Mouse (Mus musculus) thymus, postnatal 14 days (tissue): ENCODE measurements around the gene Mdfic.
A peak's percentile ranks its signal among the peaks of the same experiment; 100 is the strongest.
"Not testable (repeated sequence)": the region's sequence is repeated elsewhere in the genome, so short reads cannot be mapped to it uniquely, and the experiment has no call there.

Experiments used
- DNase-seq: peaks from one replicate; pipeline ENCODE4 v3.0.0; 2021

Mdfic gene

DNA sequence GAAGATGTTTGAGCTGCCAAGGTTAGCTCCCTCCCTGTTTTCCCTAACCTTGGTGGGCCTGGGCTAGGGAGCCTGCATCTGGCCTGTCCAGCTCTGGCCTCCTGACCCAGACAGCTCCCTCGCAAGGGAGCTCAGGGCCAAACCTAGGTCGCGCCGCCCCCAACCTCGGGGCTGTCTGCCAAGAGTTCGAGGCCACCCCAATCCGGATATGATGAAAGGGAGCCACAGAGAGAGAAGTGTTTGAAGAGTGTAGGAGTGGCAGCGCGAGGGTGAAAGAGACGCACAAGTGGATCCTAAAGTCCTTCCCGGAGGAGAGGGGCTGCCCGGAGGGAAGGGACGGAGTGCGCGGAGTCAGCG lies at the start of gene Mdfic:
Gene Mdfic (plus strand): TSS at position 201 of the 357 bp plus-strand sequence.
- DNase-seq: peak; percentile 54

DNA sequence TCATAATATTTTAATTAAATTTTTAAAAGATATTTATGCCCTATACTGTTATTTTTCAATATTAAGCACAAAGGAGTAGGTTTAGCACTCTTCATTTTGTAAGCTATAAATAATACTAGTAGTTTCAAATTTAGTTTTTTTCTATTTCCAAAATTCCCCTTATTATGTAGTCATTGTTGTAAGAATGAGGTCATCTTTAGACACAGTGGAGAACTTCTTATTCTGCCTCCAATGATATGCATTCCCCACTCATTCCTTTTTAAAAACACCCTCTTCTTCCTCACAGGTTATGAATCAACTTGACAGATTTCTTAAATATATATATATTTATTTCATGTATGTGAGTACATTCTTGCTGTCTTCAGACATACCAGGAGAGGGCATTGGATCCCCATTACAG lies 49.1 kb upstream of the Mdfic start:
- DNase-seq: no peak

DNA sequence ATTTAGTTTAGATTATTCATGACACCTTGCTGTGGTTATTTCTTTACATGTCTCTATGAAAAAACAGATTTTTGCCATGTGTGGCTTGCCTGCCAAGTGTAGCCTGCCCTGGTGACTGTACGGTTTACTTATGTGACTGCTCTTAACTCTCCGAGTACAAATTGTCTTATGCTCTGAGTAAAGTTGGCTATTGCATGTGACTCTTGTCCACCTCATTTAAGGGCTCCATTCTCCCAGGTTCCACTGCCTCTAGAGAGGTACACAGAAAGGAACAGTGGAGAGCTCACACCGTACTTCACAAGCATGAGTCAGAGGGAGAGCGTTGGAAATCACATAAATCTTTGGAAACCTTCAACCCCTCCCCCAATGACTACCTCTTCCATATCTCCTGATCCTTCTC lies 10.4 kb upstream of the Mdfic start:
- DNase-seq: no peak

DNA sequence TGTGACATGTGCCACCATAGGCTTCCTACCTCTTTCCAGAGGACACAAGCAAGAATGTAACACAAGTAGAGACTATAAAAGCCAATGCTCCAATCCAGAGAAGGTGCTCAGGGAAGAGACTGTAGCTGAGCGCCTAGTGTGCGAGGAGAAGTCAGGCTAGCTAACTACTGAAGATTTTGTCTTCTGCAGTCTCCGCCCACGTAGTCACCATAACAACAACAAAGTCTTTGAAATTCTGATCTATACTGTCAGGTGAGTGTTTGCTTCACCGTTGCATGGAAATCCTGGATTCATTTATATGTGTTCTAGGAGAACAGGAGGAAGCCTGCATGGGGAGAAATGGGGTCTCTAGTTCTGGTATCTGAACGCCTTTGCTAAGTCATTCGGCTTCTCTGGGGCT lies 9.8 kb upstream of the Mdfic start:
- no peak for DNase-seq

DNA sequence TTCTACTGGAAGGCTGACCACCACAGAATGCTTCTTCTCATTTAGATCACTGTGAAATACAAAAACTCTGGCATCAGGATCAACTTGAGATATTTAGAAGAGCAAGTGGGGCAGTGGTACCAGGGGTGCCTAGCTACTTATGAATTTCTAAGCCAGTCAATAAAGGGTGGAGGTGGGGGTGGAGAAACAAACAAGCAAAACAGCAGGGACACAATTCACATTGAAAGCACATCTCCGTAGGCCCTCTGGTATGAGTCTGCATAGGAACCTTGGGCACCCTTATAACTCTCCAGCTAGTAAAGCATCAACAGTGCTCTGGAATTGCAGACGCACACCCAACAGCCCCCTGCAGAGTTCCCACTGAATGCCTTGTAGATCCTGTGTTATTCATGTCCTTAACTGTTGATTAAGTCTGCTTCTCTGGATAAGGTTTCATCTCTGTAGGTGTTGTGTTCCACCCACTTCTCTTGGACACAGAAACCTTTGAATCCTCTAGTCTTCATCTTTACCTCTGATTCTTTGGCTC lies 7.5 kb upstream of the Mdfic start:
- no peak for DNase-seq

DNA sequence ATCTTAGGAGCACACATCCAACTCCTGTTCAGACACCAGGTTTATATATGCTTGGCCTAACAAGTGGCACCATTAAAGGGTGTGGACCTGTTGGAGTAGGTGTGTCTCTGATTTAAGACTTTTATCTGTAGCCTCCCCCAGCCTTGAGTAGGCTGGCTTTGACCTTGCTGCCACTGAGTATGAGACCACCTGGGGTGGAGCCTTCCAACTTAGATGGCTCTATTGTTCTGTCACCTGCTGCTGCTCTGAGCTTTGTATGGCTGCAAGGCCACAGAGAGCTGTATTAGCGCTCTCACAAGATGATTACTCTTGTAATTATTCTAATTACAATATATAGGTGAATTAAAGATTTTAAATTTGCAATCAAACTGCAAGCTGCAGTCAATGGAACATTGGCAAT lies 6.4 kb upstream of the Mdfic start:
- DNase-seq: not testable (repeated sequence)

DNA sequence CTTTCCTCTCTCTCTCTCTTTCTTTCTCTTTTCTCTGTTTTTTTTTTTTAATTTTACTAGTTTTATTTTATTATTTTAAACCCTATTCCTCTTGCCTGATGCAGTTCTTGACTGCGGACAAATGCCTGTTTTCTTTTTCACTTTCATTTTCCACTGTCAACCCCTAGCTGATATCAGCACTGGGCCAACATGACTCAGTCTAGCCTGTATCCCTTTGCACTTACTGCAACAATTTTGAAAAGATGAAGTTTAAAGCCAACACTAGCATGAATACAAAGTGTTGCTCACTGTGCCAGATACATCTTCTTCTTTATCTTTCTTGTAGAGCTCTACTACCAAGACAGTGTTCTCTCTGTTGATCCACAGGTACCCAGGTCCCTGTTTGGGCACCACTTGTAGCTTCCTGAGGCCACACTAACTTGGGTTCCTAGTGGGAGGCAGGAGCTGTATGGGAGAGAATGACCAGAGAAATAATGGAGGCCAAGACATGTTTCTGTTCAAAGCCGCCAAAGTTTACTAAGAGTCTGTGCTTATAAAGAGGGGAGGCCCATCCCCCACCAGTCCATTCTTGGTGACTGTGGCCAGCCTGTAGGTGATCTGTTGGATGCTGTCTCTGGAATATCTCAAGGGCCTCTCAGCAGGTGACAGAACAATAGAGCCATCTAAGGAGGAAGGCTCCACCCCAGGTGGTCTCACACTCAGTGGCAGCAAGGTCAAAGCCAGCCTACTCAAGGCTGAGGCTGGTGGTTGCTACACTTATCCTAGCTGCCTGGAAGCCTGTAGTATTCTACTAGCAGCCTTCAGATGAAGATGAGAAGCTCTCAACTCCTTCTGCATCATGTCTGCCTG lies 5.2 kb upstream of the Mdfic start:
- no peak for DNase-seq

DNA sequence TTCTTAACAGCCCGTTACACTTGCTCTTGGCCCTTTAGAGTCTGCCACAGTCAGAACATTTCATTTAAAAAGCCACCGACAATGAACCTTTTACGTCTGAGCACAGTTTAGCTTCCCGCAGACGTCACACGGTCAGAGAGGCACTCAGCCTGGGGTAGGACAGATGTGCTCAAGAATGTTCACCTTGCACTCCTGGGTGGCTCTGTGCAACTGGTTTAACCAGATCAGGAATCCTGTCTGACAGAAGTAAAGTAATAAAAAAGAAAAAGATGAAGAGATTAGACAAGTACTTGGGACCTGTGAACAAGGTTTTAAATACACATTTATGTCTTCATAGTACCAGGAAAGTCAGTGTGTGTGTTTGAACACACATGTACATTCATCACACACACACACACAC lies 542 bp upstream of the Mdfic start:
- DNase-seq: peak; percentile 30

DNA sequence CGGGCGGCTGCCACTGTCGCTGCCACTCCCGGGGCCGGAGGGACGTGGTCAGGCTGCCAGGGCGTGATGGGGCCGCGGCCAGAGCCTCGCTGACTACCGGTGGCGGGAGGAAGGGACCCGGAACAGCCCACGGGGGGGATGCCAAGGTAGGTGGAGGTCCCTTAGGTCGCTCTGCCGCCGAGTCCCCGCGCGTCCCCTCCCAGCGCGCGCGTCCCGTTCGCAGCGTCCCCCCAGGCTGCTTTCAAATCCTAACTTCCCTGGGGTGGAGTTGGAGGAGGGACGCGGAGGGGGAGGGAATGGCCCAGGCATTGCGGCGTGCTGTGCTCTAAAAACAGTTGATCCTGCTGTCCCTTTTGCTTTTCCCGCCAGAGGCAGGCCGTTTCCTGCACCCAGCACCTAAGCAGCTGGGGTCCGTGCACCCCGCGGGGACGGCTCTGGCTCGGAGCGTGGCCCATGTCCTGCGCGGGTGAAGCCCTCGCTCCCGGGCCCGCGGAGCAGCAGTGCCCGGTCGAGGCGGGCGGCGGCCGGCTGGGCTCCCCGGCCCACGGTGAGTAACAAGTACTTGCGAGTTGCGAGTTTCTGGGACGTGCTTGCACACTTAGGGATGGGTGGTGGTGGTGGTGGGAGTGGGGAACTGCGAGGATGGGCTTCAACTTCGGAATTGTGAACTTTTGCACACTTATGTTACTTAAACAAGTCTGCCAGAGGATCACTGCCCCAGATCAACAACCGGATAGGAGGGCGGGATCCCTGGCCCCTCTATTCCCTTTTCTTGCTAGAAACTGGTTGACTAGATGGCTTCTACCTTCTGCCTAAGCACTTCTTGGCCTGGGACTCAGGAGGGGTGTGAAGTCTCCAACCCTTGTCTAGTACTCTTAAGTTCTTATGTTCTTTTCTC lies 606 bp downstream of the Mdfic start:
- peak; percentile 58 for DNase-seq

DNA sequence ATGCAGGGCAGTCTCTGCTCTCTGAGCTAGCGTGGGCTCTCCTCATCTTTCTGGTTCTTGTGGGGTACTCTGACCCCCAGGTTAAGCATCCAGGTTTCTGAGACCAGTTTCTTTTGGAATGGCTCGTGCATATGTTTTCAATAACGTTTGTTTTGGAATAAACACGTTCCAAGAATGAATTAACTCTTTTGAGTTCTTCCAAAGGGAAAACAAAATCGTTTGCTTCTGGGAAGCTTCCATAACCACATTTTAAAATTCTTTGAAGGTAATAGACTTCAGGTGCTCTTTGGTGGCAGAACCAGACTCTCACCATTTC lies 1.2 kb downstream of the Mdfic start:
- DNase-seq: no peak

DNA sequence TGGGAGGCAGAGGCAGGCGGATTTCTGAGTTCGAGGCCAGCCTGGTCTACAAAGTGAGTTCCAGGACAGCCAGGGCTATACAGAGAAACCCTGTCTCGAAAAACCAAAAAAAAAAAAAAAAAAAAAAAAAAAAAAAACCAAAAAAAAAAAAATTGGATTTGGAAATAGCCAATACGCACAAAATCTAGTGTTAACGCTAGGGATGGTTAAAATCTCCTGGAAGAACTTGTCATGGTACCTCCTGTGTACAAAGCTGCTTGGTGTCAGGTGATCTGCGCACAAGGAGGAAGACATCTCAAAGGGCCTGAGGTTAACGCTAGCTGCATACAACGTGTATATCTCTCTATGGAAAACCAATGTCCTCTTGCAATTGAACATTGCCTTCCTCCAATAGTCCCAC lies 2.2 kb downstream of the Mdfic start:
- not testable (repeated sequence) for DNase-seq

DNA sequence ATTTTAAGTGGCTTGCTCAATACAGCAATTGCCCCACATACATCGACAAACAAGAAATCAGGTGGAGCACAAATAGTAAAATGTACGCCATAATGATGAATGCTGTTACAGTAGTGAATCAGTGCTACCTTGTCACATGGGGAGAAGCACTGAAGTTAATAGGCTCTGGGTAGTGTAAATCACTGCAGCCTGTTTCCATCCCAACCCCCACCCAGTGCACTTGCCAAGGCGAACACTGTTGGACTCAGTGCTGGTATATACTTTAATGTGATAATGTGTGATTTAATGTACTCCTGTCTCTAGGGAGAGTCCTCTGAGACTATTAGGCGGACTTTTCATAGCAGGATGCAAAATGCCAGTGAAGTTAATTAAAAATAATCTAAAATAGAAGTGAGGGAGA lies 3.8 kb downstream of the Mdfic start:
- no peak for DNase-seq

DNA sequence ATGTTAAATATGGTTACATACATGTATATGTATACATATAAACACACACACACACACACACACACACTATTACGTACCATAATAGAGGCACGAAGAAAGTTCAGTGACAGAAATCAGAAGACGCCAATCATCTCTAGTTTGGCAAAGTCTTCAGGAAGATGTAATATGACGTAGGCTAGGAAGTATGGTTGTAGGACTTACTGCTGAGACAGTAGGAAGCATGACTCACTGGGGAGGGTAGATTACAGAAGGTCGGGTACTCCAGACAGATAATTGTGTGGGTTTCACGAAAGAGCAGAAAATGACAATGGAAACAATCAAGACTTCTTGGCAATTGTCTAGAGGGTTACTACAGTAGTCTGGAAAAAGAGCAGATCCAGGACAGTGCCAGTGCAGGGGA lies 6.0 kb downstream of the Mdfic start:
- DNase-seq: no peak

DNA sequence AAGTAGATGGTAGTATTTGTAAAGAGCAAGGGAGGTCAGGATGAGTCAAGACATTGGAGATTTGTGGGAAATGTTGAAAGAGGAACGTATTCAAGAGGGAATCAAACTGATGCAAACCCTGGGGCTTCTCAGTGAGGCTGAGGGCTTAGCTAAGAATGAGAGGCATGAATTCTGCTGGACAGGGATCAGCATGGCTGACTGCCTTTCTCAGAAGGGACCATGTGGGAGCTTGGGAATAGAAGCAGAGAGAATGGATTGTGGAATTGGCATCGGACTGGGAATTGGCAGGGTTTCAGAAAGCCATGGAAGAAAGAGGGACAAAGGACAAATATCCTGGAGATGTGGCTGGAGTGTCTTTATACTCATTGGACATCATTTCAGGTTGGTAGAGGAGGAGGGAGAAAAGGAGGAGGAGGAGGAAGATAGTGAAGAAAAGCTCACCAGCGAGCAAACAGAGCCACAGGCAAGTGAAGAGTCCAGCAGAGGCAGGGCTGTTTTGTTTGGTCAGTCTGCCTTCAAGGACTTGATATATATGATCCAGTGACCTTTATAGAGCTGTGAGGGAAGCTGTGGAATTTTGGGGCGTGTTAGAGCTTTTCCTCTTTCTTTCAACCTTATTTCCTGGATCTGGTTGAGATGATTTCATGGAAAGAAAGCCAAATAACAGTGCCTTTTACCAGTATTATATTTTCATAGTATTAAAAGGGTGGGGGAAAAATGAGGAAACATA lies 7.4 kb downstream of the Mdfic start:
- no peak for DNase-seq

DNA sequence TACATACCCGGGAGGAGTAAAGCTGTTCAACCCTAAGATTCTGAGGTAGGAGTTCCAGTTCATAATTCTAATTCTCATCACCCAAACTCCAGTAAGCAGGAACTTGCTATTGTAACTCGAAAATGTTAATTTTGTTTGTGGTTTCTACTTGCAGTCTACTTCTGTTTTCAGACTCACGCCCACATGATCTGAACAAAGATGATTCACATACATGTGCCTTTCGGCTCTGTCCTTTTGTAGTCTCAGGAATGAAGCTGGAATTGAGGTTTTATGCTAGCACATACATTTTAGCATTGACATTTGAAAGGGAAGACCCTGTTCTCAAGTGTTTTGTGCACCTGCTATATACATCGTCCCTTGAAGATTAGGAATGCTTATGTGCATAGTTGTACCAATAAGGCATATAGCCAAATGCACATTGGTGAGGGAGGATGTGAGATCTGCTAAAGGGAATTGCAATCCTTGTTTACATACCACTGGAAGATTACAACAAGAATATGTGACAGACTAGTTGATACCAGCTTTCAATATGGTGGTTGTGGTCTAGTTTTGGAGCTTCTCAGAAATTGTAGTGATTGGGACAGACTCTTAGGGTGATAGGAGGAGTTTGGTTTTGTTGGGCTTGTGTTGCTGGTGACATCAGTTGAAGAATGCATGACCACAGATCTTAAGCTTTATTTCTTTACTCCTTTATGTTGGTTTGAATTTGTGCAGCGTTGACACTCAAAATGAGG lies 8.6 kb downstream of the Mdfic start:
- no peak for DNase-seq

DNA sequence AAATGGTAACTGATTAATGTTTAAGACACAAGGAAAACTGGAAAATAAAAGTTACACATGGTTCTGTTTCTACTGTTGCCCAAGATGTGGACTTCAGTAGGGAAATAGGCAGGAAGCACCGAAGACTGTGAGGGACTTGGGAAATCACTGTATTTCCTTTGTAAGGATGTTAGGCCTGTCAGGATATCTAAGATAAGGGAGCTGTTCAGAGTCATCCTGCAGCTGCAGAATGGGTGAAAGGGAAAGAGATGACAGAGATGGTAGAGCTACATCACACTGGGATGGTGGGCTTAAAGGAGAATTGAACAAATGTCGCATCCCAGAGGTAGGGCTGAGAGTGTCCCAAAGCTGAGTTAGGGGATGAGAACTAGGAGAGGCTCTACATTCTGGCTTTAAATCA lies 9.8 kb downstream of the Mdfic start:
- DNase-seq: no peak

DNA sequence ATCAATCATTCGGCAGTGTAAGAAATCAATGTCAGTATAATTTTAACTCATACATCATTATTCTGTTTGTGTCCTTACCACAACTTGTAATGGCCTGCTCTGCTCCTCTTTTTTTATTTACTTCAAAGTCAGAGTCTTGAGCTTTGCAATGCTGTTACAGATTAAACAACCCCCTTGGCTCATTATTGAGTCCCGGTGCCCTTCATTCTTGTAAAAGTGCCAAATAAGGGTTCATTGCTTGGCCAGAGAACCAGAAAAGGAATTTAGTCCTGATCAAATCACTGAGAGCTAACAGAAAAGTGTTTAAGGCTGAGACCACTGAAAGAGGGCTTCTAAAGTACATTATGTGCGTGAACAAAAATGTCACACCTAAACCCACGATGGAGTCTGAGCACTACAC lies 10.2 kb downstream of the Mdfic start:
- DNase-seq: no peak

DNA sequence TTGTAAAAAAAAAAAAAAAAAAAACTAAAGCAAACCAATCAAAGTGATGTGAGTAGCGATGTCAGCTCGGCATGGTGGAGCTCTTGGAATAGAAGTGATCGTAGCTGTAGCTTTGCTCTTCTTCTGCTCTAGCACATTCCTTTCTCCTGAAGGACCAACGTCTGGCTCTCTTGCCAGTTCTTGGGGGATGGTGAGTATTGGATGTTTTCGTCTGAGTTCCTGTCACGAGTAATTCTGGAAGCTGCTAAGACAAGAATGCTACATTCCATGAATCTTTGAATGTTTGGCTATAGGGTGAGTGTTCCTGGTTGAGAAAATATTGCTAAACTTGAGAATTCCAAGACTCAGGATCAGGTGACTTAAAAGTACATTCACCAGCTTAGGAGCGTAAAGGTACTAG lies 11.0 kb downstream of the Mdfic start:
- no peak for DNase-seq

DNA sequence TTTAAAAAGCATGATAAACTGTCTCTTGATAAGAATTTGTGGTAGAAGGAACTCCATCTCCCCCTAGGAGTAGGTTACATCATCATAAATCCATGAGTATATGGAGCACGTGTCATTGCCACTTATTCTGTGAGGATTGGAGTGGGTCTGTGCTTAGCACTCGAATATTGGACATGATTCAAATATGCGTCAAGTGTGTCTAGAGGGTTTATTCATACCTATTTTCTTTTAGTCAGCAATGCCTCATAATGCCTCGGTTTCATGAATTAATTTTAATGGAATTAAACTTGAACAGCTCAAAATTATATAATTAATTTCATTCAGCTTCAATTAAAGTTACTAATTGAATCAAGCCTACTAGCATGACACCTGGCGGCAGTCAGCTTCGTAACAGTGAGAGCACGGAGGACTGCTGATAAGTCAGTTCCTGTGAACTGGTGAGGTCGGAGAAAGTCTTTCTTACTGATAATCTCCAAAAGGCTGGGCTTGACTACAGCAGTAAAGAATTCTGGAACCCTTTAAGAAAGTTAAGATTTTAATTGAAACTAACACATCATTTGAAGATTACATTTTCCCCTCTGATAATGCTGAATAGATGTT lies 17.0 kb downstream of the Mdfic start:
- DNase-seq: no peak

DNA sequence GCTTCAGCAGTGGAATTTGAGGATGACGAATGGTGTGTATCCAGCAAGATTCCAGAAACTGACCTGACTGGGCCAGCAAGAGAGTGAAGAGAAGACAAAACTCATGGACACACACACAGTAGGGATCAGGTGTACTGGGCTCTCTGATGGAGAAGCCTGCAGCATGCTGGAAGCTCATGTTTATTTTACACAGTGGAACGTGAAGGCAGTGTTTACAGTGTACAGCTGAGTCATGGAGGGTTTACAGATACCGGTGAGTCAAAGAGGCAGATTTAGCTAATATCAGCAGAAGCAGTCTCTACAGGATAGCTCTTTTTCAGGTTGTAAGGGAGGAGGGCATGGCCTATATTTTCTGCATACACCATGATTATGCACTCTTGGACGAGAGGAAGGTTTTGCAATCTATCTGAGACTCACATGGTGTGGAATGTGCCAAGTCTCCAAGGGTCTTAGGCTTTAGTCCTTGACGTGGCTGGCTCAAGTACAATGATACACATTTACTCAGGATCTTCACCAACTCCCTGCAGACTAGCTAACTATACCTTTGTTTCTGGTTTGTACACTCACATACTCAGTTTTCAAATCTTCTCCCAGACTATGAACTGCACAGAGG lies 18.0 kb downstream of the Mdfic start:
- DNase-seq: no peak

DNA sequence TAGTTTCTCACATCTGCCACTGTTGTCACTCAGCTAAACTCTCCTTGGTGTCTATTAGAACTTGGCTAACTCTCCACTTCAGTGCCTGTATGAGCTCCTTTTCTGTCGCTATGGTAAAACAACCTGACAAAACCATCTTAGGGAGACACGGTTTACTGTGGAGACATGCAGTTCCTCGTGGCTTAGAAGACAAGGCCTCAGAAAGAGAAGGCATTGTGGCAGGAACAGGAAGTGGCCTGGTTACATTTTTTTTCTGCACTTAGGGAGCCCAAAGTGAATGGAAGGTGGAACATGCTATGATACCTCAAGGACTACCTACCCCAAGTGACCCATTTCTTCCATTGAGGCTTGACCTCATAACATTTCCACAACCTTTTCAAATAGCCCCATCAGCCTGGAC lies 18.7 kb downstream of the Mdfic start:
- DNase-seq: peak; percentile 16
